In genomic region chr3:119996258-119996988, GRCm38 (mm10) we compare ENCODE assay signal across 15 mouse cellular contexts.
DNase-seq lines count a peak whose midpoint lies in the region; ATAC-seq and TF ChIP-seq lines count a peak whose summit lies in the region.
"Had no signal": no experiment of that assay in that cellular context is flagged by ENCODE, and none has a peak within 500 bp of the region (broad histone marks: within the 10 kb centered on the region; RNA-seq: fewer than 3 reads in every experiment).

No protein-coding gene starts in this region.

- no peaks in the 10 kb centered on the region for H3K9me3 ChIP-seq in heart, embryonic 12.5 days (replicated peaks)
- H3K9me3 ChIP-seq in intestine, embryonic 16.5 days (ENCODE audit: control insufficient read depth, low read length) = no peaks in the 10 kb centered on the region
- H3K9me3 ChIP-seq: limb, embryonic 12.5 days; liver, embryonic 15.5 days; neural tube, embryonic 15.5 days had no signal

- no peaks in the 10 kb centered on the region for H3K27me3 ChIP-seq in heart, embryonic 12.5 days (replicated peaks)
- no peaks in the 10 kb centered on the region for H3K27me3 ChIP-seq in intestine, embryonic 16.5 days (replicated peaks; ENCODE audit: control insufficient read depth, insufficient read depth, low read length)
- H3K27me3 ChIP-seq: limb, embryonic 12.5 days; liver, embryonic 15.5 days; megakaryocyte, embryonic 14.5 days; neural tube, embryonic 15.5 days had no signal

- peaks cover 9% of the 10 kb centered on the region; the same call in 1 of the 2 replicates for H3K4me1 ChIP-seq in heart, embryonic 12.5 days (replicated peaks)
- no peaks in the 10 kb centered on the region for H3K4me1 ChIP-seq in intestine, embryonic 16.5 days (ENCODE audit: control insufficient read depth, insufficient read depth, low read length)
- H3K4me1 ChIP-seq: liver, embryonic 15.5 days; megakaryocyte, embryonic 14.5 days had no signal

- H3K4me3 ChIP-seq in heart, embryonic 12.5 days = no peak overlapping the region
- no peak overlapping the region for H3K4me3 ChIP-seq in layer of hippocampus, adult 2 months
- H3K4me3 ChIP-seq in intestine, embryonic 16.5 days (ENCODE audit: low read length) = no peak overlapping the region
- H3K4me3 ChIP-seq: limb, embryonic 12.5 days; liver, embryonic 15.5 days; megakaryocyte, embryonic 14.5 days; neural tube, embryonic 15.5 days had no signal

- no peak overlapping the region for H3K4me2 ChIP-seq in heart, embryonic 12.5 days
- H3K4me2 ChIP-seq in intestine, embryonic 16.5 days (ENCODE audit: low read depth, low read length) = no peak overlapping the region
- H3K4me2 ChIP-seq: hindbrain, embryonic 14.5 days; limb, embryonic 12.5 days; liver, embryonic 15.5 days; neural tube, embryonic 15.5 days had no signal

- TF ChIP-seq CTCF in layer of hippocampus, adult 2 months (conservative IDR thresholded peaks at IDR 0.05) = peak; percentile 55

- no peak for DNase-seq in heart, adult 9 months (ENCODE audit: low spot score in 2 of 2)
- no peak for DNase-seq in layer of hippocampus, adult 2 months (ENCODE audit: low spot score in 2 of 2)
- no peak for DNase-seq in layer of hippocampus, adult 11-12 months (ENCODE audit: low spot score)
- DNase-seq in brain, adult 2 months (ENCODE audit: low read depth, low spot score) = peak; percentile 31
- DNase-seq in natural killer cell, adult 2 months (ENCODE audit: low spot score in 2 of 2) = no peak
- DNase-seq: gastrocnemius, postnatal 25 days; kidney, postnatal 14 days; retina, postnatal 1 day had no signal

- H3K27ac ChIP-seq in heart, embryonic 12.5 days (ENCODE audit: poor library complexity, severe bottlenecking) = 0 out of 2 replicates have a peak overlapping the region, but pooled peaks have one; percentile 15
- peak overlapping the region; percentile 46; the same call in 1 of the 2 replicates for H3K27ac ChIP-seq in layer of hippocampus, adult 2 months
- 0 out of 2 replicates have a peak overlapping the region, but pooled peaks have one; percentile 5 for H3K27ac ChIP-seq in intestine, embryonic 16.5 days (ENCODE audit: low read length)
- H3K27ac ChIP-seq: hindbrain, embryonic 14.5 days; limb, embryonic 12.5 days; liver, embryonic 15.5 days; neural tube, embryonic 15.5 days had no signal

- 46% methylated on average over 9 of the region's 9 CpGs for WGBS in heart, embryonic 12.5 days
- WGBS in intestine, embryonic 16.5 days = 58% methylated on average over 9 of the region's 9 CpGs

- no peaks in the 10 kb centered on the region for H3K36me3 ChIP-seq in heart, embryonic 12.5 days
- H3K36me3 ChIP-seq in intestine, embryonic 16.5 days (ENCODE audit: control insufficient read depth, insufficient read depth, low read length) = no peaks in the 10 kb centered on the region
- H3K36me3 ChIP-seq: limb, embryonic 12.5 days; liver, embryonic 15.5 days; neural tube, embryonic 15.5 days had no signal

- peak; percentile 48; the same call in 1 of the 2 replicates for ATAC-seq in heart, embryonic 12.5 days (ENCODE audit: insufficient number of reproducible peaks, low FRiP score)
- peak; percentile 67; the same call in 1 of the 2 replicates for ATAC-seq in intestine, embryonic 16.5 days

- H3K9ac ChIP-seq in heart, embryonic 12.5 days = no peak overlapping the region
- H3K9ac ChIP-seq in intestine, embryonic 16.5 days (ENCODE audit: low read depth, low read length) = no peak overlapping the region
- H3K9ac ChIP-seq: hindbrain, embryonic 14.5 days; limb, embryonic 12.5 days; liver, embryonic 15.5 days; neural tube, embryonic 15.5 days had no signal
